Mouse (Mus musculus): Measurements from ENCODE around the gene 0610010K14Rik. TPM values are rescaled to one million over a fixed set of nuclear protein-coding genes. Genes with fewer than 3 reads are reported as not detected.

0610010K14Rik gene
- polyA plus RNA-seq, 1 experiment from 2014 or later: 191 TPM

DNA sequence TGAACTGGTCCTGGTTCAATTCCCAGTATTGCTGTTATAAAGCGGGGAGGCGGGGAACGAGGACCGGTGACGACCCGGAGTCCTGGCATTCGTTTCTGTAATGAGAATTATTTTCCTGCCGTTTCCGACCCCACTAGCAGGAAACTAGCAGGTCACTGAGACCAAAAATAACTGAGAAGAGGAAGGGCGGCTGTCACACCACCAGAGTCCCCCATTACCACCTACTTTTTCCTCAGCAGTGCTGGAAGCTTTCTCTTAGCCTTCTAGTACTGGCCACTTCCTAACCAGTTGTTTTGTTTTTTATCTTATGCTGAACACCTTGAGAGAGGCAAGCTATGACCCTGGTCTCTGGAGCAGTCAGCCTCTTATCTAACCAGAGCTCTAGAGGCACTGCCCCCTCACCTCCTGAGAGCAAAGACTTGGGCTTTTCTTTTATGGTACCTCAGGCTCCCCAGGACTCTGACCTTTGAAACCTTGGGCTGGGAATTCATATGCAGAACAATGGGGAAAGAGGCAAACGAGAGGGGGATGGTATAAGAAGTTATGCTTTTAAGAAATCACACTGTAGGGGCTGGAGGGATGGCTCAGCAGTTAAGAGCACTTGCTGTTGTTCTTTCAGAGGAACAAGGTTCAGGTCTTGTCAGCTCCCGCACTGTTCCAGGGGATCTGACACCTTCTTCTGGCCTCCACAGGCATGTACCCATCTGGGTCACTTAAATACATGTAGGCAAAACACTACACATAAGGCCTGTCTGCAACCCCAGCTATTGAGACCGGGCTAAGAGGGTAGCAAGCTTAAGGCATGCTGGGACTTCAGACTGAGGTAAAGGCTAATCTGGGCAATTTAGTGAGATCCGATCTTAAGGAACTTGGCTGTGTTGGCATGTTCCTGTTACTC is 15.9 kb downstream of the 0610010K14Rik start:
- H3K27ac ChIP-seq (replicated peaks): peak overlapping the region; percentile 93

DNA sequence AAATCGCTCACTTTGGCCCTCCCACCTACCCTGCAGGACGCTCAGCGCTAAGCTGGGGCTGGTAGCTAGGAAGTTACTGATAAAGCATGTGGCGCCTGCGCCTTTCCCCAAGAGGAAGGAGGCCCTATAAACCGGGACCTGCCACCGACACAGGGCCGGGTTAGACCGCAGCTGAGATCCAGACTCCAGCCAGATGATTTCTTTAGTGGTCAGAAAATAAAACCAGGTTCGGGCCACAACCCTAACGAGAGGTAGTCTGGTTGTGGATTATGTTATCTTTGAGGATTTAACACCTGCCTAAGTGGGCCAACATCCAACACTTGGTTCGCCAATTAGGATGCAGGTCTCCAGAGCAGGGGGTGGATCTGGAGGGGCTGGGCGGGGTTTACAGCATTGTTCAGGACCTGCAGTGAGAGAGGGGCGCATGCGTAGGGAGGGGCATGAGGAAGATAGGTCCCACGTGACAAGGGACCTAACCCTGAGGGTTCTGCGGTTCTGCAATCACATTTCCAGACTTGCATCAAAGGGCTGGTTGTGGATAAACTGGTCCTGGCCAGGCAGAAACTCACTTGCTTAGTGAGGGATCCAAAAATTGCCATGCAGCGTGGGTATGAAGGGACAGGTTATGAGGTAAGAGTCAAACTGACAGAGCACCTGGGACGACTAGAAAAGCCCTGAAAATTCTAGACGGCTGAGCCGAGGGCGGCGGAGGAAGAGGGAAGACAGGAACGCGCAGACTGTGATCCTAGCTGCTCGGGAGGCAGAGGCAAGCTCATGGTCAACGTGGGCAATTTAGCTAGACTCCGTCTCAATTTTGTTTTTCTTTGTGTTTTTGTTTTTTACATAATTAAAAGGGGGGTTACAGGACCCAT is 16.7 kb downstream of the 0610010K14Rik start, which contains the start of gene Slc16a13:
TSS of gene Slc16a13 (minus strand) at position 334 of the 872 bp plus-strand sequence.
- ATAC-seq (replicated peaks): peak; percentile 95
- under 1% methylated on average over 28 of the region's 28 CpGs for WGBS
- Histone ChIP-seq H3K9ac (replicated peaks) (peak within 1 kb of the TSS; percentile 77), H3K4me2 (replicated peaks) (peak within 1 kb of the TSS; percentile 82), H3K36me3 (peaks cover 3% of the 10 kb centered on the region; the same call in 1 of the 2 replicates), H3K4me3 (peak within 1 kb of the TSS; percentile 64), H3K27me3 (peaks cover 11% of the 10 kb centered on the region), H3K27ac (replicated peaks) (peak within 1 kb of the TSS; percentile 93), H3K4me1 (peaks cover 33% of the 10 kb centered on the region), H3K9me3 (no peaks in the 10 kb centered on the region)

More for the DNA sequence above, 15.9 kb downstream of the 0610010K14Rik start:
- Histone ChIP-seq H3K4me3 (peak overlapping the region; percentile 64), H3K9ac (replicated peaks) (peak overlapping the region; percentile 72), H3K9me3 (no peaks in the 10 kb centered on the region), H3K4me1 (peaks cover 42% of the 10 kb centered on the region), H3K36me3 (no peaks in the 10 kb centered on the region; the same call in 1 of the 2 replicates), H3K27me3 (peaks cover 8% of the 10 kb centered on the region; the same call in 1 of the 2 replicates), H3K4me2 (replicated peaks) (peak overlapping the region; percentile 82)
- 8% methylated on average over 14 of the region's 14 CpGs for WGBS
- ATAC-seq (replicated peaks): no peak

DNA sequence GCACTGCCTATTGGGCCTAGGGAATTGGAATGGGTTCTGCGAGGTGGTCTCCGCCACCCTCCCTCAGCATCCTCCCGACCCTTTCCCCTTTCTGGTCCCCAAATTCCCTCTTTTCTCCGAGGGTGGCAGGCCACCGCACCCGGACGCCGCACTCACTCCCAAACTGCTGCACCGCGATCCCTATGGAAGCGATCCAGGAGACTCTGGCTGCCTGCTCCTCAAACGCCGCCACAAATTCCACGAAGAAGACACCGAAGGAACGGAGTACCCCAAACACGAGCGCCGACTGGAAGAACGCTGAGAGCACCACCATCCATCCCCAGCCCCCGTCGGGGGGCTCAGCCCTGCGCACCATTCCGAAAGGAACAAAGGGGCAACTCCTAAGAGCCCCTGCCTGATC is 17.4 kb downstream of the 0610010K14Rik start:
- Histone ChIP-seq H3K4me2 (replicated peaks) (peak overlapping the region; percentile 82), H3K9ac (replicated peaks) (peak overlapping the region; percentile 77), H3K27ac (replicated peaks) (peak overlapping the region; percentile 93), H3K9me3 (no peaks in the 10 kb centered on the region), H3K27me3 (peaks cover 17% of the 10 kb centered on the region), H3K4me3 (peak overlapping the region; percentile 64), H3K36me3 (peaks cover 3% of the 10 kb centered on the region; the same call in 1 of the 2 replicates), H3K4me1 (peaks cover 30% of the 10 kb centered on the region)
- peak; percentile 4; the same call in 1 of the 2 replicates for ATAC-seq (replicated peaks)
- under 1% methylated on average over 24 of the region's 24 CpGs for WGBS

DNA sequence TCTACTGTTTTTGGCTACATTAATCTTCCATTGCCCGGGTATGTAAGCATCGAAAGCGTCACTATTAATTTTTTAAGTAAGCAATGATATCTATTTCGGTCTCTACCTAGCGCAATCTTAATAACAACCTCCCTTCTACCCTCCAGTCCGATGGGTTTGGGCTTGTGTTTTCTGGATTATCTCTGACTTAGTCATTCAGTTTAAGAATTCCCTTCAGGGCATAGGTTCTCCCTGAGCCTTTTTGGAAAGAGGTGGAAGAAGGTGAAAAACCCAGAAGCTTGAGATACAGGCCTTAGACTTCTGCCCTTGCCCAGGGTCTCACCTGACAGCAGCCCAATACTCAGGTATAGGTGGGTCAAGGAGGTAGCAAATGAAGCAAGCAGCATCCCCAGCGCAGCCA is 17.8 kb downstream of the 0610010K14Rik start:
- Histone ChIP-seq H3K9ac (replicated peaks) (peak overlapping the region; percentile 77), H3K9me3 (no peaks in the 10 kb centered on the region), H3K27ac (replicated peaks) (peak overlapping the region; percentile 93), H3K27me3 (peaks cover 22% of the 10 kb centered on the region), H3K4me1 (peaks cover 31% of the 10 kb centered on the region), H3K4me3 (peak overlapping the region; percentile 64), H3K4me2 (replicated peaks) (peak overlapping the region; percentile 82), H3K36me3 (peaks cover 3% of the 10 kb centered on the region; the same call in 1 of the 2 replicates)
- 56% methylated on average over 7 of the region's 7 CpGs for WGBS
- ATAC-seq (replicated peaks): no peak

DNA sequence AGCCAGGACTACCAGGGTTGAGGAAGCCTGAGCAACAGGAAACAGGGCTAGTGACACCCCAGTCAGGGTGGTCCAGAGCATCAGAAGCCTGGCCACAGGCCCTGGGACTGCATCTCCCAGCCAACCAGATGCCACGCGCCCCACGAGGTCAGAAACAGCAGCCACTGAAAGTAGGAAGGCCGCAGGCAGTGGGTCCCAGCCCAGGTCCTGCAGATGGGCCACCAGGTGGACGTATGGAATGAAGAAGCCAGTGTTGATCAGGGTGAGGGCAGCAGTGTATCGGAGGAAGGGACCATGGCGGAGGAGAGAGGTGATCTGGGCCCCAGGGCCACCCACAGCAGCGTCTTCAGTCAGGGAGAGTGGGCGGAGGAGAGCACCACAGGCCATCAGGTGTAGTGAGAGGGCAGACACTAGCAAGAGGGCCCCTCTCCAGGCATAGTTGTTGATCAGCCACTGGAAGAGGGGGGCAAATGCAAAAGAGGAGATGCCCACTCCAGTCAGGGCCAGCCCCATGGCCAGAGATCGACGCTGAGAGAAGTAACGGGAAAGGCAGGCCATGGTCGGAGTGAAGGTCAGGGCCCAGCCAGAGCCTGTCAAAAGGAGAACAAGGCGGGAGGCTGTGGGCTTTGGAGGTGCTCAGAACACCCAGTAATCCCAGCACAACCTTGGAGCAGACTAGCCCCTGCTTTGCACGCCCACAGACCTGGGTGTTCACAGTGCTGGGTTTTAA is 18.8 kb downstream of the 0610010K14Rik start:
- 86% methylated on average over 15 of the region's 15 CpGs for WGBS
- peaks cover 41% of the 10 kb centered on the region for H3K4me1 ChIP-seq
- H3K36me3 ChIP-seq: peaks cover 3% of the 10 kb centered on the region; the same call in 1 of the 2 replicates
- no peak for ATAC-seq (replicated peaks)
- peak overlapping the region; percentile 82 for H3K4me2 ChIP-seq (replicated peaks)
- peak overlapping the region; percentile 64; the same call in 1 of the 2 replicates for H3K4me3 ChIP-seq
- no peak overlapping the region for H3K9ac ChIP-seq (replicated peaks)
- no peak overlapping the region for H3K27ac ChIP-seq (replicated peaks)
- H3K9me3 ChIP-seq: no peaks in the 10 kb centered on the region
- H3K27me3 ChIP-seq: peaks cover 31% of the 10 kb centered on the region

DNA sequence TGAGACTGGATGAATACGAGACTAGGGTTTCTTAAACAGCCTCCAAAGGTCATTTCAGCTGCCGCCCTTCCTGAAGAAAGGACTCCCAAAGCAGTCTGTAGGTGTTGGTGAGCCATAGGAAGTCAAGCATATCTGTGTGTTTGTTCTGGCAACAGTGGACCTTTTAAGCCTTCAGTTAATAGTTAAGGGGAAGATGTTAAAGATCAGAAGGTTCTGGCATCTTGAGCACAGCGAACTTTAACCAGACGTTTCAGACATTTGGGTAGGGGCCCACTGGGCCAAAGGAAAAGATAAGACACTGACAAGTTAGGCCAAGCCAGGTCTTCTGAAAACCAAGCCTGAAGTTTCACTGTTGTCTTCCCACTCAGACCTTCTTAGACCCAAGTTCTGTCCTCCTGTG is 19.7 kb downstream of the 0610010K14Rik start:
- Histone ChIP-seq H3K4me2 (replicated peaks) (no peak overlapping the region), H3K36me3 (peaks cover 3% of the 10 kb centered on the region; the same call in 1 of the 2 replicates), H3K9me3 (no peaks in the 10 kb centered on the region), H3K27ac (replicated peaks) (no peak overlapping the region), H3K4me1 (peaks cover 48% of the 10 kb centered on the region), H3K27me3 (peaks cover 40% of the 10 kb centered on the region), H3K9ac (replicated peaks) (no peak overlapping the region), H3K4me3 (no peak overlapping the region)
- no peak for ATAC-seq (replicated peaks)
- WGBS: 92% methylated on average over 4 of the region's 4 CpGs

DNA sequence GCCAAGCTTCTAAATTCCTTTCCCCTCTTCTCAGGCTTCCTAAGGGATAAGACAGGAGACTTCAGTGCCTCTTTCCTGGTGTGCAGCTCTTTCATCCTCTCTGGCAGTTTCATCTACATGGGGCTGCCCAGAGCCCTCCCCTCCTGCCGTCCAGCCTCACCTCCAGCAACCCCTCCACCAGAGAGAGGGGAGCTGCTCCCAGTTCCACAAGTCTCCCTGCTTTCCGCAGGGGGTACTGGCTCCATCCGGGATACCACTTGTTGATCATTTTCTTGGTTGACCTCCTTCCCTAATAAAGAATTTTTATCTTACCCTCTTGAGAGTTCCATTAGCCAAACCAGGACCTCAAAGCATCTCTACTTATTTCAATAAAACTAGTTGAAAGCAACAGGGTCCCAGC is 21.6 kb downstream of the 0610010K14Rik start:
- whole genome bisulfite sequencing: 49% methylated on average over 3 of the region's 3 CpGs
- no peak overlapping the region for H3K27ac ChIP-seq (replicated peaks)
- no peak for ATAC-seq (replicated peaks)
- no peaks in the 10 kb centered on the region for H3K9me3 ChIP-seq
- H3K27me3 ChIP-seq: peaks cover 49% of the 10 kb centered on the region
- no peak overlapping the region for H3K4me2 ChIP-seq (replicated peaks)
- H3K9ac ChIP-seq (replicated peaks): no peak overlapping the region
- no peak overlapping the region for H3K4me3 ChIP-seq
- peaks cover 3% of the 10 kb centered on the region; the same call in 1 of the 2 replicates for H3K36me3 ChIP-seq
- H3K4me1 ChIP-seq: peaks cover 37% of the 10 kb centered on the region

DNA sequence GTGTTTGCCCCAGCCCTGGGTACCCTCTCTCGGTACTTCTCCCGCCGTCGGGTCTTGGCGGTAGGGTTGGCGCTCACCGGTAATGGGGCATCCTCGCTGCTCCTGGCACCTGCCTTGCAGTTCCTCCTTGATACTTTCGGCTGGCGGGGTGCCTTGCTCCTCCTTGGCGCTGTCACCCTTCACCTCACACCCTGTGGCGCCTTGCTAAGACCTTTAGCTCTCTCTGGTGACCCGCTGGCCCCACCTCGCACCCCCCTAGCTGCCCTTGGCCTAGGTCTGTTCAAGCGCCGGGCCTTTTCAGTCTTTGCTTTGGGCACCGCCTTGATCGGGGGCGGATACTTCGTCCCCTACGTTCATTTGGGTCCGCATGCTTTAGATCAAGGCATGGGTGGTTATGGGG is 22.4 kb downstream of the 0610010K14Rik start:
- H3K4me3 ChIP-seq: 0 out of 2 replicates have a peak overlapping the region, but pooled peaks have one; percentile 39
- H3K9ac ChIP-seq (replicated peaks): no peak overlapping the region
- H3K4me1 ChIP-seq: peaks cover 37% of the 10 kb centered on the region
- ATAC-seq (replicated peaks): no peak
- no peak overlapping the region for H3K4me2 ChIP-seq (replicated peaks)
- peaks cover 49% of the 10 kb centered on the region for H3K27me3 ChIP-seq
- WGBS: 12% methylated on average over 22 of the region's 22 CpGs
- peaks cover 3% of the 10 kb centered on the region; the same call in 1 of the 2 replicates for H3K36me3 ChIP-seq
- H3K9me3 ChIP-seq: no peaks in the 10 kb centered on the region
- H3K27ac ChIP-seq (replicated peaks): no peak overlapping the region

DNA sequence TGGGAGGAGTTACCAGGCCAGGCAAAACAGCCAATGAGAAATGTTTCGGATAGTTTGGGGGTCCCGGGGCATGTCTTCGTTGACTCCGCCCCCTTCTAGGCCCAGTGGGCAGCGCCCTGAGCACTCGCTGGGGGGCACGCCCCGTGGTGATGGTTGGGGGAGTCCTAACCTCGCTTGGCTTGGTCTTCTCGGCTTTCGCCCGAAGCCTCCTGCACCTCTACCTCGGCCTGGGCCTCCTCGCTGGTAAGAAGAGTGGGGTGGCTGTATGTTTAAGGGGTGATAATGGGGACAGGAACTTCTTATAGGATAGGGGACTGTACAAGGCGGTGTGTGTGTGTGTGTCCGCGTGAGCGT is 22.9 kb downstream of the 0610010K14Rik start:
- ATAC-seq (replicated peaks): no peak
- H3K9ac ChIP-seq (replicated peaks): no peak overlapping the region
- H3K27me3 ChIP-seq: peaks cover 49% of the 10 kb centered on the region
- H3K27ac ChIP-seq (replicated peaks): no peak overlapping the region
- peaks cover 34% of the 10 kb centered on the region for H3K4me1 ChIP-seq
- peak overlapping the region; percentile 65 for H3K4me2 ChIP-seq (replicated peaks)
- H3K9me3 ChIP-seq: no peaks in the 10 kb centered on the region
- H3K36me3 ChIP-seq: peaks cover 3% of the 10 kb centered on the region; the same call in 1 of the 2 replicates
- WGBS: 6% methylated on average over 18 of the region's 18 CpGs
- H3K4me3 ChIP-seq: peak overlapping the region; percentile 39

DNA sequence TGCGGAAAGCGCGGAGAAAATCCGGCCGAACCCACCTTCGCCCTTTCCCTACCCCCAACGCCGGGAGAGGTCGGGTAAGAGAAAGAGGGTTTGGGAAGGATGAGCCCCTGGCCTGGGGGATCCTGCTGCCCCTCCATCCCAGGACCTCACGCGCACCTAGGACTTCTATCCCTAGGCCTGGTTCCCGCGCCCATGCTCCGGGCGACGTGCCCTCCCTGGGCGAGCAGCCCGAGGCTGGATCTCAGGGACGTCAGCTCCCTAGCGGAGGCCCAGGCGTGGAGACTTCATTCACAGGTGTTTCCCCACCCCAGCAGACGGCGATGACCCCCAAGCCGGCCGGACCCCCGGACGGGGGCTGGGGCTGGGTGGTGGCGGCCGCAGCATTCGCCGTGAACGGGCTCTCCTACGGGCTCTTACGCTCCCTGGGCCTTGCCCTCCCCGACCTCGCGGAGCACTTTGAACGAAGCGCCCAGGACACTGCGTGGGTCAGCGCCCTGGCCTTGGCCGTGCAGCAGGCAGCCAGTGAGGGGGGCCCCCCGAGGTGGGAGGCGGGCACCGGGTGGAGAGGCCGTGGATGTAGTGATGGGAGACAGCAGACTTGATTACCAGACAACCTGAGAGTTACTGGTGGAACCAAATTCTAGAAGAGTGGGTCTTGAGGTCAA is 23.4 kb downstream of the 0610010K14Rik start:
- ATAC-seq (replicated peaks): peak; percentile 46; the same call in 1 of the 2 replicates
- no peak overlapping the region for H3K27ac ChIP-seq (replicated peaks)
- H3K36me3 ChIP-seq: peaks cover 3% of the 10 kb centered on the region; the same call in 1 of the 2 replicates
- WGBS: 1% methylated on average over 46 of the region's 46 CpGs
- peak overlapping the region; percentile 65 for H3K4me2 ChIP-seq (replicated peaks)
- H3K4me3 ChIP-seq: peak overlapping the region; percentile 39
- H3K9me3 ChIP-seq: no peaks in the 10 kb centered on the region
- peaks cover 28% of the 10 kb centered on the region for H3K4me1 ChIP-seq
- peaks cover 49% of the 10 kb centered on the region for H3K27me3 ChIP-seq
- peak overlapping the region; percentile 41 for H3K9ac ChIP-seq (replicated peaks)

Data from forebrain, embryonic 15.5 days (tissue).